Mouse (Mus musculus): ENCODE data around the gene Errfi1.

DNA sequence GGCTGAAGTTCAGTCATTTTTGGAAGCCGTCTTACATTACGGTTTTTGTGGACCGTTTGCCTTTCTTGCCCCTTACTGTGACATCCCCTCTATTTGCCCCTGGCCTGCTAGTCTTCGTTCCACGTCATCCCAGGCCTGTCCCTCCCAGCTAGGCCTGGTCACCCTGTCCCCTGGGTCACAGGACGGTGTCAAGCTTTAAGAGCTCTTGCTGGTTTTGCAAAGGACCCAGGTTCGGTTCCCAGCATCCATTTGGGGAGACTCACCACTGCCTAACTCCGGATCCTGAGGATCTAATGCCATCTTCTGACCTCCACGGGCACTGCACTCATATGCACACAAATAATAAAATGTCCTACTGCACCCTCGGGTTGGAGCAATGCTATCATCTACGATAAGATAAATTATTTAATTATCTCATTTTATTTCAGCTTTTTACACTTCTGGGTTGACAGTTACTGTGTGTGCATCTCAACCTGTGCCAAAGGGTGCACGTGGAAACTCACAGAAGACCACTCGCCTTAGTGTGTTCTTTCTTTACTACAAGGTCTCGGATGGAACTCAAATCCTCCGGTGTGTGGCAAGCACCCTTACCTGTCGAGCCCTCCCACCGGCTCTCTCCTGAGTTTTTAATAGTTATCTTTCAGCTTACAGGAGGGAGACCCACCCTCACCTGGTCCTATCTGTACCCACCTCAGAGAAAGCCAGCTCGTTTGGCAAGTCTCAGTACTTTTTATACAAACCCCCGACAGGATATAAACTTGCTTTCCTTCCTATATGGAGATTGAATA, 56.6 kb downstream of the Errfi1 start:
- no peak for TF ChIP-seq POLR2A (IDR thresholded peaks at IDR 0.05; ENCODE audit: borderline replicate concordance, insufficient read depth, low read length)
- no peak for TF ChIP-seq CTCF (IDR thresholded peaks at IDR 0.05; ENCODE audit: borderline replicate concordance, insufficient read depth, low read depth, low read length)

All from cerebellum, adult 2 months (tissue).